Mouse (Mus musculus) ovary, postnatal 10 days (tissue): ENCODE data around the gene Cntn5.
"Not testable (repeated sequence)": the region's sequence is repeated elsewhere in the genome, so short reads cannot be mapped to it uniquely, and the experiment has no call there.

Experiments
- DNase-seq: peaks from one replicate; pipeline ENCODE4 v3.0.0; 2022; ENCODE audit warnings: low spot score

Cntn5 gene

GRCm38 (mm10) chr9:10657144-10657748 is 247.3 kb downstream of the Cntn5 start:
- no peak for DNase-seq

- DNase-seq, result no peak
These were observed 253.9 kb downstream of the Cntn5 start for GRCm38 (mm10) chr9:10650632-10651031.

GRCm38 (mm10) chr9:10645951-10646350 is 258.6 kb downstream of the Cntn5 start:
- DNase-seq, result no peak

GRCm38 (mm10) chr9:10645045-10645830 is 259.3 kb downstream of the Cntn5 start:
- DNase-seq, result no peak

- DNase-seq, result no peak
These were observed 286.5 kb downstream of the Cntn5 start for GRCm38 (mm10) chr9:10618036-10618435.

- DNase-seq, result no peak
These were observed 329.0 kb downstream of the Cntn5 start for GRCm38 (mm10) chr9:10575346-10576241.

GRCm38 (mm10) chr9:10569830-10570229 is 334.7 kb downstream of the Cntn5 start:
- DNase-seq, result no peak

- DNase-seq, result not testable (repeated sequence)
These were observed 363.7 kb downstream of the Cntn5 start for GRCm38 (mm10) chr9:10540877-10541276.

GRCm38 (mm10) chr9:10532248-10532647 is 372.3 kb downstream of the Cntn5 start:
- no peak for DNase-seq

GRCm38 (mm10) chr9:10531087-10531486 is 373.5 kb downstream of the Cntn5 start:
- DNase-seq, result no peak

GRCm38 (mm10) chr9:10529528-10529927 is 375.0 kb downstream of the Cntn5 start:
- no peak for DNase-seq

GRCm38 (mm10) chr9:10529113-10529512 is 375.5 kb downstream of the Cntn5 start:
- no peak for DNase-seq

- no peak for DNase-seq
These were observed 375.9 kb downstream of the Cntn5 start for GRCm38 (mm10) chr9:10528692-10529091.

- no peak for DNase-seq
These were observed 378.5 kb downstream of the Cntn5 start for GRCm38 (mm10) chr9:10525915-10526667.

GRCm38 (mm10) chr9:10522604-10523003 is 382.0 kb downstream of the Cntn5 start:
- DNase-seq, result no peak

- DNase-seq, result no peak
These were observed 383.5 kb downstream of the Cntn5 start for GRCm38 (mm10) chr9:10521054-10521453.

GRCm38 (mm10) chr9:10492243-10492642 is 412.3 kb downstream of the Cntn5 start:
- no peak for DNase-seq

- no peak for DNase-seq
These were observed 433.0 kb downstream of the Cntn5 start for GRCm38 (mm10) chr9:10471484-10472125.

GRCm38 (mm10) chr9:10464758-10465157 is 439.8 kb downstream of the Cntn5 start:
- DNase-seq, result no peak

GRCm38 (mm10) chr9:10457900-10458299 is 446.7 kb downstream of the Cntn5 start:
- DNase-seq, result no peak

GRCm38 (mm10) chr9:10448987-10449563 is 455.5 kb downstream of the Cntn5 start:
- no peak for DNase-seq
